Mouse (Mus musculus) embryonic facial prominence, embryonic 11.5 days (tissue): ENCODE results near the gene Slc12a4. TPM values are rescaled to one million over a fixed set of nuclear protein-coding genes. Genes with fewer than 3 reads are reported as not detected.

Experiments
- ATAC-seq: fragments of 200-750 bp; cut with Nextera tagmentation; replicated peaks from 2 replicates; pipeline ENCODE4 v1.8.0; 2017; ENCODE audit warnings: low read depth; ENCODE audit not compliant: insufficient number of reproducible peaks, low FRiP score, low TSS enrichment
- DNase-seq: peaks from one replicate; pipeline ENCODE4 v3.0.0-alpha.2; 2015; ENCODE audit warnings: low spot score
- H3K27ac ChIP-seq: fragments of 300-500 bp; sonication (generic); replicated peaks from 2 replicates; pipeline ENCODE4 v1.5.1; 2014; ENCODE audit warnings: mild to moderate bottlenecking, low read depth, low read length, control low read depth
- H3K27me3 ChIP-seq: fragments of 300-500 bp; sonication (generic); 2 replicates; pipeline ENCODE4 v1.6.1; 2014; ENCODE audit warnings: mild to moderate bottlenecking, low read length, moderate library complexity, mixed read lengths; ENCODE audit not compliant: control insufficient read depth, insufficient read depth
- H3K36me3 ChIP-seq: fragments of 300-500 bp; sonication (generic); replicated peaks from 2 replicates; pipeline ENCODE4 v1.6.1; 2014; ENCODE audit warnings: low read depth, mild to moderate bottlenecking, low read length, moderate library complexity, mixed read lengths; ENCODE audit not compliant: control insufficient read depth, insufficient read depth
- H3K4me1 ChIP-seq: fragments of 300-500 bp; sonication (generic); 2 replicates; pipeline ENCODE4 v1.6.1; 2014; ENCODE audit warnings: low read length, mixed read lengths; ENCODE audit not compliant: control insufficient read depth, insufficient read depth
- H3K4me2 ChIP-seq: fragments of 300-500 bp; sonication (generic); 2 replicates; pipeline ENCODE4 v1.6.1; 2014; ENCODE audit warnings: low read depth, mild to moderate bottlenecking, control low read depth, low read length, moderate library complexity
- H3K4me3 ChIP-seq: fragments of 300-500 bp; sonication (generic); 2 replicates; pipeline ENCODE4 v1.5.1; 2014; ENCODE audit warnings: low read depth, low read length, control low read depth
- H3K9ac ChIP-seq: fragments of 300-500 bp; sonication (generic); replicated peaks from 2 replicates; pipeline ENCODE4 v1.6.1; 2014; ENCODE audit warnings: mild to moderate bottlenecking, control low read depth, low read length
- H3K9me3 ChIP-seq: fragments of 300-500 bp; sonication (generic); replicated peaks from 2 replicates; pipeline ENCODE4 v1.6.1; 2016; ENCODE audit warnings: mild to moderate bottlenecking, low read length, inconsistent platforms, mixed read lengths; ENCODE audit not compliant: control insufficient read depth
- WGBS: fragments of 180-500 bp; shearing (Covaris S2); extraction: QIAGEN DNeasy Blood & Tissue Kit; methylation state at CpG from one replicate; pipeline ENCODE4 v1.1.7; 2014; 5-methylcytosine and 5-hydroxymethylcytosine counted together
- polyA plus RNA-seq: library from polyadenylated mRNA; unstranded; fragments of >200 nt; fragmentation: Nextera tagmentation; extraction: Ambion mirVana; gene quantifications from 2 replicates; pipeline ENCODE4 v1.2.1, GENCODE M21; 2014

Gene Slc12a4
- polyA plus RNA-seq, 1 experiment from 2014 or later, result 16.8 TPM

- Histone ChIP-seq H3K36me3 (no peaks in the 10 kb centered on the region), H3K4me3 (peak overlapping the region; percentile 77), H3K4me1 (no peaks in the 10 kb centered on the region; the same call in 1 of the 2 replicates), H3K9ac (peak overlapping the region; percentile 69), H3K27ac (peak overlapping the region; percentile 44; the same call in 1 of the 2 replicates), H3K9me3 (no peaks in the 10 kb centered on the region), H3K4me2 (peak overlapping the region; percentile 72), H3K27me3 (no peaks in the 10 kb centered on the region)
- DNase-seq, result peak; percentile 93
- ATAC-seq, result peak; percentile 85
- WGBS, result under 1% methylated on average over 30 of the region's 30 CpGs
Measured at GRCm38 (mm10) chr8:105936866-105937475, 28.9 kb downstream of the Slc12a4 start.

DNA sequence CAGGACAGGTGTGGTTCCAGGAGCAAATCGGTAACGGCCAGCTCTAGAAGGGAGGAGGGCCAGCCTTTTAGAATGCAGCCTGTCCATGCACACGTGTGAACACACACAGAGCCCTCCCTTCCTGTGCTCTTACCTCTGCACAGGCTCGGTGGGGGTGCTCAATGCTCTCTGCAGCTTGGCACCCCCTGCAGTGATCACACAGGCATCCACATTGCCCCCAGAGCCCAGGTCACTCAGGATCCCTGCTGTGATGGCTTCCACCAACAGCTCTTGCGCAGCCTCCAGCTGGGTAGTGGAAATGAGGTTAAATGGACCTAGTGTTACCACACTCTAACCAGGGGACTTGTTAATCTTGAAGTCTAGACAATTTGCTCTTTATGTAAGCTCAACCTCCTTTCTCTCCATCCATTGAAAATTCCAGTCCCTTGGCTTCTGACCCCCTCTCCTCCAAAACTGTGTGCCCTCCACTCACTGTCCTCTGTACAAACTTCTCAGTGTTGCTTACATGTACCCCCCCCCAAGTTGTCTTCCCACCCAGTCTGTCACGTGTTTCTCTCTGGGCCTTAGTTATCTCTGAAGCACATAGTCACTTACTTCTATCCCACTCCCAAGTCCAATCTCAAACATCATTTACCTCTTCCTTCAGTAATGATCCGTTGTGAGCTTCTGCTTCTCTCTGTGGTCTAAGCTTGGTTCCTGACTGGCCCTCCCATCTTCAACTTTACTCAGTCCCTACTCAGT is 29.9 kb downstream of the Slc12a4 start:
- Histone ChIP-seq H3K36me3 (no peaks in the 10 kb centered on the region), H3K4me1 (no peaks in the 10 kb centered on the region; the same call in 1 of the 2 replicates), H3K27ac (no peak overlapping the region), H3K4me2 (peak overlapping the region; percentile 72), H3K27me3 (no peaks in the 10 kb centered on the region), H3K4me3 (peak overlapping the region; percentile 77), H3K9ac (peak overlapping the region; percentile 69), H3K9me3 (no peaks in the 10 kb centered on the region)
- ATAC-seq, result no peak
- 27% methylated on average over 7 of the region's 7 CpGs for WGBS
- no peak for DNase-seq

GRCm38 (mm10) chr8:105935105-105935504 is 30.8 kb downstream of the Slc12a4 start:
- DNase-seq, result no peak
- no peak for ATAC-seq
- Histone ChIP-seq H3K4me3 (no peak overlapping the region), H3K27ac (no peak overlapping the region), H3K27me3 (no peaks in the 10 kb centered on the region), H3K4me1 (no peaks in the 10 kb centered on the region; the same call in 1 of the 2 replicates), H3K4me2 (no peak overlapping the region), H3K9ac (no peak overlapping the region), H3K36me3 (no peaks in the 10 kb centered on the region), H3K9me3 (no peaks in the 10 kb centered on the region)
- 79% methylated on average over 6 of the region's 6 CpGs for WGBS

GRCm38 (mm10) chr8:105933762-105934161 is 32.1 kb downstream of the Slc12a4 start, which contains the start of gene Ctrl:
Gene Ctrl (minus strand): TSS chr8:105933862.
- no peaks in the 10 kb centered on the region; the same call in 1 of the 2 replicates for H3K4me1 ChIP-seq
- no peak within 1 kb of the TSS for H3K27ac ChIP-seq
- DNase-seq, result no peak
- 91% methylated on average over 2 of the region's 2 CpGs for WGBS
- H3K4me2 ChIP-seq, result no peak within 1 kb of the TSS
- no peaks in the 10 kb centered on the region for H3K9me3 ChIP-seq
- H3K36me3 ChIP-seq, result no peaks in the 10 kb centered on the region
- no peaks in the 10 kb centered on the region for H3K27me3 ChIP-seq
- H3K9ac ChIP-seq, result no peak within 1 kb of the TSS
- no peak within 1 kb of the TSS for H3K4me3 ChIP-seq
- no peak for ATAC-seq

DNA sequence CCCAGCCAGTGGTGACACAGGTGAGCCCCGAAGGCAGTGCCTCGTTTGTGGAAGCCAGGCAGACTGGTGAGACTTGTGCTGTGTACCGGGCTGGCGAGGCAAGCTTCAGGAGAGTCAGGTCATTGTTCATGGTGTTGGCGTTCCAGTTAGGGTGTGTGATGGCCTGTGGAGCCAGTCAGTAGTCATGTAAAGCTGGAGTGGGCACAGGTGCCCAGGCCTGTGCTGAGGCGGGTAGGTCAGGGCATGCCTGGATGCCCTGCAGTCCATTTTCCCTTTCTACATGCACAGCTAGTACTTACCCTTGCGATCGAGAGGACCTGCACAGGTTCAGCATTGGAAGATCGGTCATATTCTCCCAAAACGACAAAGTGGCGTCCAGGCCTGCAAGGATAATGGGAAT is 33.4 kb downstream of the Slc12a4 start:
- no peak overlapping the region for H3K9ac ChIP-seq
- WGBS, result 86% methylated on average over 11 of the region's 11 CpGs
- H3K27me3 ChIP-seq, result no peaks in the 10 kb centered on the region
- ATAC-seq (no peak), DNase-seq (no peak)
- H3K36me3 ChIP-seq, result no peaks in the 10 kb centered on the region
- H3K4me2 ChIP-seq, result no peak overlapping the region
- no peak overlapping the region for H3K27ac ChIP-seq
- H3K9me3 ChIP-seq, result no peaks in the 10 kb centered on the region
- no peak overlapping the region for H3K4me3 ChIP-seq
- no peaks in the 10 kb centered on the region; the same call in 1 of the 2 replicates for H3K4me1 ChIP-seq

DNA sequence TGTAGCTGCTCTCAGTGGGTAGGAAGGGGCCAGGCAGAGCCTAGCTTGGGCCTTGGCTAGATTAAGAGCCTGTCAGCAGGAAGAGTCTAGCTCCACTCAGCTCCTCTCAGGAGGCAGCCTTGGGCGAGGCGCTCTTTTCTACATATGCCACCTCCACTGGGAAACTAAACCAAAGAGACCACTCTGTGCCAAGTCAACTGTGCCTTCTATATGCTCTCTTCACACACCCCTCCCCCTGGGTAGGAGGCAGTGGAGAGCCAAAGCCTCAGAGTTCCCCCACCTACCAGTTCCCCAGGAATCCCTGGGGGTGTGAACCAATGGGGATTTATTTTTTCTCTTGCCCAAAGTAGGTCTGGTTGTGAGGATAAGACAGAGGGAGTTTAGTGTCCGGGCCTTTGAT is 34.6 kb downstream of the Slc12a4 start:
- Histone ChIP-seq H3K27me3 (no peaks in the 10 kb centered on the region), H3K4me1 (no peaks in the 10 kb centered on the region; the same call in 1 of the 2 replicates), H3K4me3 (no peak overlapping the region), H3K36me3 (no peaks in the 10 kb centered on the region), H3K27ac (no peak overlapping the region), H3K9me3 (no peaks in the 10 kb centered on the region), H3K9ac (no peak overlapping the region), H3K4me2 (no peak overlapping the region)
- ATAC-seq, result no peak
- no peak for DNase-seq
- WGBS, result 95% methylated on average over 3 of the region's 3 CpGs

GRCm38 (mm10) chr8:105930602-105931001 is 35.3 kb downstream of the Slc12a4 start:
- H3K27me3 ChIP-seq, result no peaks in the 10 kb centered on the region
- no peaks in the 10 kb centered on the region for H3K4me1 ChIP-seq
- H3K4me3 ChIP-seq, result no peak overlapping the region
- ATAC-seq, result 0 out of 2 replicates have a peak, but pooled peaks have one; percentile 50
- H3K9me3 ChIP-seq, result no peaks in the 10 kb centered on the region
- no peaks in the 10 kb centered on the region for H3K36me3 ChIP-seq
- H3K27ac ChIP-seq, result no peak overlapping the region
- H3K9ac ChIP-seq, result peak overlapping the region; percentile 43
- DNase-seq, result peak; percentile 79
- H3K4me2 ChIP-seq, result no peak overlapping the region
- 16% methylated on average over 8 of the region's 8 CpGs for WGBS

GRCm38 (mm10) chr8:105925123-105925522 is 40.8 kb downstream of the Slc12a4 start:
- no peaks in the 10 kb centered on the region for H3K9me3 ChIP-seq
- no peak overlapping the region for H3K4me2 ChIP-seq
- H3K4me3 ChIP-seq, result no peak overlapping the region
- H3K9ac ChIP-seq, result no peak overlapping the region
- H3K27me3 ChIP-seq, result no peaks in the 10 kb centered on the region
- H3K4me1 ChIP-seq, result no peaks in the 10 kb centered on the region
- ATAC-seq, result no peak
- WGBS, result 71% methylated on average over 3 of the region's 3 CpGs
- no peaks in the 10 kb centered on the region for H3K36me3 ChIP-seq
- DNase-seq, result no peak
- H3K27ac ChIP-seq, result no peak overlapping the region
